Mouse (Mus musculus): ENCODE results near the gene Il1r2. TPM values are rescaled to one million over a fixed set of nuclear protein-coding genes. Genes with fewer than 3 reads are reported as not detected.

Gene Il1r2
- polyA plus RNA-seq, 2 experiments, result 0.58 to 1.8 TPM

- DNase-seq (ENCODE audit: low spot score), result no peak
- no peaks in the 10 kb centered on the region for H3K36me3 ChIP-seq (ENCODE audit: control insufficient read depth, insufficient read depth, low read length)
- H3K9me3 ChIP-seq (ENCODE audit: control insufficient read depth, low read length), result no peaks in the 10 kb centered on the region
- no peaks in the 10 kb centered on the region for H3K27me3 ChIP-seq (ENCODE audit: control insufficient read depth, insufficient read depth, low read length)
- no peak for ATAC-seq (ENCODE audit: low FRiP score, low read depth)
- WGBS, result 54% methylated on average over 8 of the region's 8 CpGs
- TF ChIP-seq POLR2A (IDR thresholded peaks at IDR 0.05; ENCODE audit: borderline replicate concordance, extremely low read depth, insufficient read depth, insufficient read length), result no peak
- H3K9ac ChIP-seq (ENCODE audit: low read depth, low read length, severe bottlenecking), result no peak overlapping the region
- no peaks in the 10 kb centered on the region for H3K4me1 ChIP-seq (ENCODE audit: control insufficient read depth, insufficient read depth, low read length)
- no peak overlapping the region for H3K27ac ChIP-seq (replicated peaks; ENCODE audit: low read depth, low read length)
- H3K4me3 ChIP-seq (replicated peaks; ENCODE audit: low read length), result no peak overlapping the region
- H3K4me2 ChIP-seq (replicated peaks; ENCODE audit: low read depth, low read length, severe bottlenecking), result no peak overlapping the region
Observed at GRCm38 (mm10) chr1:40052156-40052555, 21.7 kb upstream of the Il1r2 start.

GRCm38 (mm10) chr1:40053071-40053470 lies 20.8 kb upstream of the Il1r2 start:
- H3K27me3 ChIP-seq (ENCODE audit: control insufficient read depth, insufficient read depth, low read length), result no peaks in the 10 kb centered on the region
- no peak overlapping the region for H3K4me2 ChIP-seq (replicated peaks; ENCODE audit: low read depth, low read length, severe bottlenecking)
- no peak for ATAC-seq (ENCODE audit: low FRiP score, low read depth)
- TF ChIP-seq POLR2A (IDR thresholded peaks at IDR 0.05; ENCODE audit: borderline replicate concordance, extremely low read depth, insufficient read depth, insufficient read length), result no peak
- no peak overlapping the region for H3K9ac ChIP-seq (ENCODE audit: low read depth, low read length, severe bottlenecking)
- H3K4me1 ChIP-seq (ENCODE audit: control insufficient read depth, insufficient read depth, low read length), result no peaks in the 10 kb centered on the region
- DNase-seq (ENCODE audit: low spot score), result no peak
- H3K27ac ChIP-seq (replicated peaks; ENCODE audit: low read depth, low read length), result no peak overlapping the region
- WGBS, result 86% methylated on average over 5 of the region's 5 CpGs
- H3K9me3 ChIP-seq (ENCODE audit: control insufficient read depth, low read length), result no peaks in the 10 kb centered on the region
- H3K4me3 ChIP-seq (replicated peaks; ENCODE audit: low read length), result no peak overlapping the region
- no peaks in the 10 kb centered on the region for H3K36me3 ChIP-seq (ENCODE audit: control insufficient read depth, insufficient read depth, low read length)

- no peak overlapping the region for H3K4me3 ChIP-seq (replicated peaks; ENCODE audit: low read length)
- ATAC-seq (ENCODE audit: low FRiP score, low read depth), result no peak
- H3K27me3 ChIP-seq (ENCODE audit: control insufficient read depth, insufficient read depth, low read length), result no peaks in the 10 kb centered on the region
- no peak for TF ChIP-seq POLR2A (IDR thresholded peaks at IDR 0.05; ENCODE audit: borderline replicate concordance, extremely low read depth, insufficient read depth, insufficient read length)
- H3K4me2 ChIP-seq (replicated peaks; ENCODE audit: low read depth, low read length, severe bottlenecking), result no peak overlapping the region
- 80% methylated on average over 7 of the region's 7 CpGs for WGBS
- H3K9me3 ChIP-seq (ENCODE audit: control insufficient read depth, low read length), result no peaks in the 10 kb centered on the region
- H3K27ac ChIP-seq (replicated peaks; ENCODE audit: low read depth, low read length), result no peak overlapping the region
- DNase-seq (ENCODE audit: low spot score), result no peak
- no peak overlapping the region for H3K9ac ChIP-seq (ENCODE audit: low read depth, low read length, severe bottlenecking)
- H3K36me3 ChIP-seq (ENCODE audit: control insufficient read depth, insufficient read depth, low read length), result no peaks in the 10 kb centered on the region
- no peaks in the 10 kb centered on the region for H3K4me1 ChIP-seq (ENCODE audit: control insufficient read depth, insufficient read depth, low read length)
Observed at GRCm38 (mm10) chr1:40055051-40055450, 18.8 kb upstream of the Il1r2 start.

GRCm38 (mm10) chr1:40055963-40056362 lies 17.9 kb upstream of the Il1r2 start:
- Histone ChIP-seq H3K4me2 (replicated peaks; ENCODE audit: low read depth, low read length, severe bottlenecking) (no peak overlapping the region), H3K4me1 (ENCODE audit: control insufficient read depth, insufficient read depth, low read length) (no peaks in the 10 kb centered on the region), H3K9me3 (ENCODE audit: control insufficient read depth, low read length) (no peaks in the 10 kb centered on the region), H3K9ac (ENCODE audit: low read depth, low read length, severe bottlenecking) (no peak overlapping the region), H3K36me3 (ENCODE audit: control insufficient read depth, insufficient read depth, low read length) (no peaks in the 10 kb centered on the region), H3K27ac (replicated peaks; ENCODE audit: low read depth, low read length) (no peak overlapping the region), H3K27me3 (ENCODE audit: control insufficient read depth, insufficient read depth, low read length) (no peaks in the 10 kb centered on the region), H3K4me3 (replicated peaks; ENCODE audit: low read length) (no peak overlapping the region)
- WGBS, result 89% methylated on average over 5 of the region's 5 CpGs
- DNase-seq (ENCODE audit: low spot score) (no peak), ATAC-seq (ENCODE audit: low FRiP score, low read depth) (no peak)
- no peak for TF ChIP-seq POLR2A (IDR thresholded peaks at IDR 0.05; ENCODE audit: borderline replicate concordance, extremely low read depth, insufficient read depth, insufficient read length)

- Histone ChIP-seq H3K4me1 (ENCODE audit: control insufficient read depth, insufficient read depth, low read length) (no peaks in the 10 kb centered on the region), H3K9ac (ENCODE audit: low read depth, low read length, severe bottlenecking) (no peak overlapping the region), H3K4me2 (replicated peaks; ENCODE audit: low read depth, low read length, severe bottlenecking) (no peak overlapping the region), H3K27ac (replicated peaks; ENCODE audit: low read depth, low read length) (no peak overlapping the region), H3K9me3 (ENCODE audit: control insufficient read depth, low read length) (no peaks in the 10 kb centered on the region), H3K27me3 (ENCODE audit: control insufficient read depth, insufficient read depth, low read length) (no peaks in the 10 kb centered on the region), H3K36me3 (ENCODE audit: control insufficient read depth, insufficient read depth, low read length) (no peaks in the 10 kb centered on the region), H3K4me3 (replicated peaks; ENCODE audit: low read length) (no peak overlapping the region)
- TF ChIP-seq POLR2A (IDR thresholded peaks at IDR 0.05; ENCODE audit: borderline replicate concordance, extremely low read depth, insufficient read depth, insufficient read length), result no peak
- ATAC-seq (ENCODE audit: low FRiP score, low read depth), result no peak
- 64% methylated on average over 5 of the region's 5 CpGs for WGBS
- DNase-seq (ENCODE audit: low spot score), result no peak
Observed at GRCm38 (mm10) chr1:40057351-40057750, 16.5 kb upstream of the Il1r2 start.

GRCm38 (mm10) chr1:40058013-40058412 lies 15.9 kb upstream of the Il1r2 start:
- H3K4me1 ChIP-seq (ENCODE audit: control insufficient read depth, insufficient read depth, low read length), result no peaks in the 10 kb centered on the region
- no peak overlapping the region for H3K9ac ChIP-seq (ENCODE audit: low read depth, low read length, severe bottlenecking)
- no peak overlapping the region for H3K4me2 ChIP-seq (replicated peaks; ENCODE audit: low read depth, low read length, severe bottlenecking)
- DNase-seq (ENCODE audit: low spot score) (no peak), ATAC-seq (ENCODE audit: low FRiP score, low read depth) (no peak)
- H3K9me3 ChIP-seq (ENCODE audit: control insufficient read depth, low read length), result no peaks in the 10 kb centered on the region
- no peaks in the 10 kb centered on the region for H3K27me3 ChIP-seq (ENCODE audit: control insufficient read depth, insufficient read depth, low read length)
- no peak for TF ChIP-seq POLR2A (IDR thresholded peaks at IDR 0.05; ENCODE audit: borderline replicate concordance, extremely low read depth, insufficient read depth, insufficient read length)
- no peak overlapping the region for H3K4me3 ChIP-seq (replicated peaks; ENCODE audit: low read length)
- H3K36me3 ChIP-seq (ENCODE audit: control insufficient read depth, insufficient read depth, low read length), result no peaks in the 10 kb centered on the region
- WGBS, result 59% methylated on average over 11 of the region's 11 CpGs
- no peak overlapping the region for H3K27ac ChIP-seq (replicated peaks; ENCODE audit: low read depth, low read length)
